Mouse (Mus musculus) ES-E14 (cell line): ENCODE measurements around the gene Irf2bp2.
A peak's percentile ranks its signal among the peaks of the same experiment; 100 is the strongest.

Source experiments
- CHD2 ChIP-seq: IDR thresholded peaks from 2 replicates; pipeline ENCODE4 v1.6.1; 2014; ENCODE audit warnings: mild to moderate bottlenecking, low read depth, low read length, inconsistent platforms
- MAFK ChIP-seq: IDR thresholded peaks from 2 replicates; pipeline ENCODE4 v1.6.1; 2014; ENCODE audit warnings: mild to moderate bottlenecking, low read depth, low read length, inconsistent platforms; ENCODE audit not compliant: insufficient read depth

- TF ChIP-seq MAFK (peak; percentile 63), CHD2 (no peak)
These were observed 42.8 kb downstream of the Irf2bp2 start for GRCm38 (mm10) chr8:126550944-126551357.
